Comparison of ENCODE assay signal across 8 mouse cellular contexts in genomic region chrX:60178025-60178743, GRCm38 (mm10). TPM values are rescaled to one million over a fixed set of nuclear protein-coding genes. Genes with fewer than 3 reads are reported as not detected.
A peak's percentile ranks its signal among the peaks of the same experiment; 100 is the strongest.
DNase-seq lines count a peak whose midpoint lies in the region; ATAC-seq and TF ChIP-seq lines count a peak whose summit lies in the region.

No protein-coding gene starts in this region.

- ATAC-seq in heart, embryonic 13.5 days (ENCODE audit: extremely low read depth, insufficient number of reproducible peaks, low FRiP score, low TSS enrichment) = no peak
- peak; percentile 52; the same call in 1 of the 2 replicates for ATAC-seq in forebrain, embryonic 14.5 days
- ATAC-seq in liver, postnatal 0 days = no peak

- no peaks in the 10 kb centered on the region for H3K9me3 ChIP-seq in heart, embryonic 13.5 days
- H3K9me3 ChIP-seq in forebrain, embryonic 14.5 days (replicated peaks; ENCODE audit: control insufficient read depth, low read length) = no peaks in the 10 kb centered on the region
- no peaks in the 10 kb centered on the region for H3K9me3 ChIP-seq in liver, postnatal 0 days (ENCODE audit: low read length)

- no peaks in the 10 kb centered on the region for H3K4me1 ChIP-seq in heart, embryonic 13.5 days
- H3K4me1 ChIP-seq in forebrain, embryonic 14.5 days (ENCODE audit: control insufficient read depth, insufficient read depth, low read length) = no peaks in the 10 kb centered on the region
- H3K4me1 ChIP-seq in liver, postnatal 0 days (ENCODE audit: insufficient read depth) = no peaks in the 10 kb centered on the region

- H3K36me3 ChIP-seq in heart, embryonic 13.5 days = no peaks in the 10 kb centered on the region
- no peaks in the 10 kb centered on the region for H3K36me3 ChIP-seq in forebrain, embryonic 14.5 days (ENCODE audit: control insufficient read depth, insufficient read depth, low read length)
- H3K36me3 ChIP-seq in liver, postnatal 0 days (replicated peaks; ENCODE audit: insufficient read depth, low read length) = no peaks in the 10 kb centered on the region

- TF ChIP-seq EP300 in liver, postnatal 0 days (IDR thresholded peaks at IDR 0.05; ENCODE audit: low read depth) = no peak

- H3K9ac ChIP-seq in heart, embryonic 13.5 days = peak overlapping the region; percentile 62; the same call in 1 of the 2 replicates
- peak overlapping the region; percentile 43; the same call in 1 of the 2 replicates for H3K9ac ChIP-seq in forebrain, embryonic 14.5 days (ENCODE audit: low read length)
- no peak overlapping the region for H3K9ac ChIP-seq in liver, postnatal 0 days (replicated peaks)

- H3K27ac ChIP-seq in heart, embryonic 13.5 days (replicated peaks) = no peak overlapping the region
- no peak overlapping the region for H3K27ac ChIP-seq in forebrain, embryonic 14.5 days (ENCODE audit: low read depth, low read length)
- H3K27ac ChIP-seq in liver, postnatal 0 days (ENCODE audit: low read depth) = no peak overlapping the region

- no peak for DNase-seq in heart, postnatal 10 days
- DNase-seq in R1 (ENCODE audit: low read depth, low spot score) = peak; percentile 74
- peak; percentile 3 for DNase-seq in forebrain, embryonic 14.5 days (ENCODE audit: low spot score)
- no peak for DNase-seq in liver, postnatal 0 days
- DNase-seq in gastrocnemius, adult 8-10 months (ENCODE audit: low spot score in 2 of 2) = no peak
- DNase-seq in layer of hippocampus, adult 9-10 months (ENCODE audit: low spot score) = no peak
- no peak for DNase-seq in adrenal gland, postnatal 25 days

- no peak for TF ChIP-seq CTCF in liver, postnatal 0 days (IDR thresholded peaks at IDR 0.05; ENCODE audit: low read depth)

- intact Hi-C loops in heart, postnatal 10 days (cut with DNase I) = no loop called here

- peak overlapping the region; percentile 51 for H3K4me3 ChIP-seq in heart, embryonic 13.5 days
- peak overlapping the region; percentile 39 for H3K4me3 ChIP-seq in forebrain, embryonic 14.5 days (ENCODE audit: low read depth, low read length)
- no peak overlapping the region for H3K4me3 ChIP-seq in liver, postnatal 0 days (ENCODE audit: low read depth, low read length)

- H3K4me2 ChIP-seq in heart, embryonic 13.5 days = peak overlapping the region; percentile 82
- H3K4me2 ChIP-seq in forebrain, embryonic 14.5 days (ENCODE audit: low read length) = peak overlapping the region; percentile 68
- peak overlapping the region; percentile 23; the same call in 1 of the 2 replicates for H3K4me2 ChIP-seq in liver, postnatal 0 days (ENCODE audit: low read depth, low read length)

- peaks cover 33% of the 10 kb centered on the region for H3K27me3 ChIP-seq in heart, embryonic 13.5 days (replicated peaks)
- H3K27me3 ChIP-seq in forebrain, embryonic 14.5 days (replicated peaks; ENCODE audit: control insufficient read depth, insufficient read depth, low read length) = no peaks in the 10 kb centered on the region
- H3K27me3 ChIP-seq in liver, postnatal 0 days (ENCODE audit: insufficient read depth, low read length) = peaks cover 11% of the 10 kb centered on the region

- 2% methylated on average over 19 of the region's 19 CpGs for WGBS in heart, embryonic 13.5 days
- 22% methylated on average over 19 of the region's 19 CpGs for WGBS in forebrain, embryonic 14.5 days
- WGBS in liver, postnatal 0 days (ENCODE audit: insufficient replicate concordance) = 12% methylated on average over 19 of the region's 19 CpGs

RNA-seq across cellular contexts. Expression of gene Mcf2, which starts 0.7 kb away (rescaled TPM):
- 0.10 and 0.20 TPM in 2 replicates for polyA plus RNA-seq in heart, embryonic 13.5 days (2015; fragmentation: Nextera tagmentation; extraction: Ambion mirVana)
- total RNA-seq in heart, postnatal 10 days (2021) = not detected
- polyA plus RNA-seq in forebrain, embryonic 14.5 days (2014; fragmentation: Nextera tagmentation; extraction: Ambion mirVana) = 1.2 and 1.4 TPM in 2 replicates
- not detected in 2 replicates for polyA plus RNA-seq in liver, postnatal 0 days (2015; fragmentation: Nextera tagmentation; extraction: Ambion mirVana)
- total RNA-seq in gastrocnemius, adult 8-10 months (2022) = not detected
- total RNA-seq in adrenal gland, postnatal 25 days (2021) = not detected in 2 replicates

Comparison
In these comparisons a context has a peak if more than half of its experiments do, and no peak if none do; other contexts are left out.
1. H3K4me2 ChIP-seq: peak in every context shown above with its lines; median percentile 82 in heart, embryonic 13.5 days; 68 in forebrain, embryonic 14.5 days; 23 in liver, postnatal 0 days.
2. DNase-seq: peak in R1 (single experiment) and forebrain, embryonic 14.5 days (single experiment); none in heart, postnatal 10 days (0 of 2), liver, postnatal 0 days (single experiment), gastrocnemius, adult 8-10 months (0 of 2), layer of hippocampus, adult 9-10 months (single experiment) and adrenal gland, postnatal 25 days (single experiment).